Mouse (Mus musculus) neural tube, postnatal 0 days (tissue): ENCODE data around the gene Tmem156. TPM values are rescaled to one million over a fixed set of nuclear protein-coding genes. Genes with fewer than 3 reads are reported as not detected.

Experiments used
- polyA plus RNA-seq: library from polyadenylated mRNA; unstranded; fragments of >200 nt; fragmentation: Nextera tagmentation; extraction: Ambion mirVana; gene quantifications from 2 replicates; pipeline ENCODE4 v1.2.1, GENCODE M21; 2015

Tmem156 gene
- polyA plus RNA-seq = not detected in 2 replicates

DNA sequence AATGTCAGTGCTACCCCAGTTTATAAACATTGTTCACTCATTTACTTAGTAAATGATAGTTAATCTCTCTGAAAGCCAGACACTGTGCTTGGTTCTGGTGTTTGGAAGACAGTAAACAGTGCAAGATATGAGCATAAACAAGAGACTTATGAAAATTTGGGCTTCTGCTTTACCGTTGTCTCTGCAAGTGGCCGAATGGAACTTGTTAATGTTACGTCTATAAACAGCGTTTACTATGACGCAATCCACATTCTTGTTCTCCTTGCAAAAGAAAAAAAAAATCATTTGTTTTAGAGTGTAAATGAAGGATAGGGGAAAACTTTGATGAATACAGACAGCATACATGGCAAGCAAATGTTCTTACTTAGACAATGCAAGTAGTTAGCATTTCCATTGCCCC, at the start of gene Tmem156:
TSS of gene Tmem156 (minus strand) at position 212 of the 400 bp plus-strand sequence.

DNA sequence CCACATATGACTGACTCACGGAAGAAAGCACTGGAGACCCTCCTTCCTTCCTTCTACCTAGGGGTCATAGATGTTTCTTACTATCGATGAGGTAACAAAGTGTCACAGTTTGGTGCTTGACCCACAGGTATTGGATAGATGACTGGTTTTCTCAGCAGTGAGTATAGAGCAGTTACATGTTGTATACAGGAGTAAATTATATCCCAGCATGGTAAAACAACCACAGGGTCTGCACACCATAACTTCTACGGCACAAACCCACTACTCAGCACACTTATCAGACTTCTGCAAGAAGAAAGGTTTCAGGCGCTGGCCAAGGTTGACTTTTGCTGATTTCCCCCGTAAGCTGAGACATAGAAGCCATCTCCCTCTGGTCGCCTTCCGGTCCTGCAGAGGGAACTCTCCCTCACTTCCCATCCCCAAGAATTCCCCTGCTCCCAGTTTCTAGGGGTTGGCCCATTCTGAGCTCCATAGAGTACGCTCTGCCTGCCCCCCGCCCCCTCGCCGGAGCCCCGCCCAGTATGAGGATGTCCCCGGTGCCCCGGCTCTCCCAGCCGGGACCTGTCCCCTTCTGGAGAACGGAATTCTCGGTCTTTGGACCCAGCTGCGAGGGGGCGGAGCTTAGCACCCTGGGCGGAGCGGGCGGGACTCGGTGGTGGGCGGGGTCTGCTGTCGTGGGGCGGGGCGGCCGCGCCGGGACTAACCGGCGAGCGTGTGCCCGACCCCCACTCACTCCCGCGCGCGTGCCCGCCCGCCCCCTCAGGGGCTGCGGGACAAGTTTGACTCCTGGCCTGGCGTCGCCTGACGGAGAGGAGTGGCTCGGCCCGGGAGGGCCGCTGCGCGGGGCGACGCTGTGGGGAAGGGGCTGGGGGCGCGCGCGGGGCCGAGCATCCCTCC, 15.2 kb upstream of the Tmem156 start, which contains the start of gene Klhl5:
TSS of gene Klhl5 (plus strand) at position 664 of the 897 bp plus-strand sequence.

Other genes with a start within 250 kb of the Tmem156 start
- gene Tlr1, start 158.6 kb downstream of the Tmem156 start, polyA plus RNA-seq = 0.19 and 0.74 TPM in 2 replicates
- 0.34 and 0.44 TPM in 2 replicates for gene Tlr6, start 132.0 kb downstream of the Tmem156 start, polyA plus RNA-seq
- gene Fam114a1, start 122.1 kb downstream of the Tmem156 start, polyA plus RNA-seq = 7.3 and 9.2 TPM in 2 replicates
- gene Klhl5, start 15.4 kb upstream of the Tmem156 start, polyA plus RNA-seq = 55.7 and 59.5 TPM in 2 replicates
- 7.6 and 8.2 TPM in 2 replicates for gene Wdr19, start 107.6 kb upstream of the Tmem156 start, polyA plus RNA-seq
- 23.6 and 31.0 TPM in 2 replicates for gene Rfc1, start 243.5 kb upstream of the Tmem156 start, polyA plus RNA-seq